ENCODE assay signal across 8 mouse cellular contexts in genomic region chr8:121731471-121732333, GRCm38 (mm10). TPM values are rescaled to one million over a fixed set of nuclear protein-coding genes. Genes with fewer than 3 reads are reported as not detected.
DNase-seq lines count a peak whose midpoint lies in the region; TF ChIP-seq lines count a peak whose summit lies in the region.

No protein-coding gene starts in this region.

- H3K27ac ChIP-seq in ES-E14 (ENCODE audit: insufficient read depth, low read depth, low read length, poor library complexity, severe bottlenecking), result no peak overlapping the region

- no peak overlapping the region for H3K9ac ChIP-seq in ES-E14 (ENCODE audit: insufficient read depth, low read depth, low read length, poor library complexity, severe bottlenecking)

- in situ Hi-C loops in ES-E14 (cut with MboI; ENCODE audit: low sequenced_read_pairs in 2 of 2, unreplicated experiment in 2 of 2), result no loop called here

- intact Hi-C loops in left cerebral cortex, postnatal 25 days (cut with DNase I), result loop anchor here (2.0 to 5.0 kb wide), 4 partner anchors 41 to 175 kb away; partner anchors contain the start of genes Slc7a5 and Zcchc14
- intact Hi-C loops in gastrocnemius, postnatal 14 days (cut with DNase I; ENCODE audit: low total_unique reads), result no loop called here

- H3K36me3 ChIP-seq in ES-E14 (ENCODE audit: control insufficient read depth, insufficient read depth, low read length, poor library complexity, severe bottlenecking), result no peaks in the 10 kb centered on the region

- H3K4me1 ChIP-seq in ES-E14 (ENCODE audit: control insufficient read depth in 2 of 2, insufficient read depth in 2 of 2, low read length in 2 of 2, poor library complexity in 1 of 2), result peaks cover 0 to 8% of the 10 kb centered on the region in 2 experiments; a peak in 1 of 4 replicates

- no peaks in the 10 kb centered on the region for H3K9me3 ChIP-seq in ES-E14 (ENCODE audit: control insufficient read depth, insufficient read depth, low read depth, low read length)

- H3K4me3 ChIP-seq in ES-E14 (ENCODE audit: insufficient read depth in 1 of 2, low read depth in 1 of 2, low read length in 2 of 2, poor library complexity in 1 of 2, severe bottlenecking in 1 of 2), result peak overlapping the region; percentile 59 to 83

- DNase-seq in ES-E14 (ENCODE audit: low read depth, low spot score), result no peak
- peak; percentile 85 to 87 for DNase-seq in cerebellum, postnatal 25 days
- DNase-seq in frontal cortex, postnatal 36 days (ENCODE audit: low spot score in 2 of 2), result peak; percentile 73 to 74
- peak; percentile 64 to 90 for DNase-seq in left cerebral cortex, postnatal 25 days (ENCODE audit: low spot score in 2 of 2)
- peak; percentile 77 to 85 for DNase-seq in right cerebral cortex, postnatal 10 days (ENCODE audit: low spot score in 2 of 2)
- DNase-seq in gastrocnemius, postnatal 14 days, result no peak
- no peak for DNase-seq in lung, adult 18-20 months
- DNase-seq in spleen, postnatal 36 days (ENCODE audit: low spot score in 2 of 2), result no peak

TF ChIP-seq in ES-E14, 5 proteins besides CTCF, POLR2A, EP300 and RAD21:
- no peak for TF ChIP-seq ZNF384 (IDR thresholded peaks at IDR 0.05; ENCODE audit: low read depth, low read length)
- TF ChIP-seq MAFK (IDR thresholded peaks at IDR 0.05; ENCODE audit: insufficient read depth, low read depth, low read length), result no peak
- TF ChIP-seq ZC3H11A (IDR thresholded peaks at IDR 0.05; ENCODE audit: borderline replicate concordance, low read depth, low read length), result no peak
- TF ChIP-seq HCFC1 (IDR thresholded peaks at IDR 0.05; ENCODE audit: borderline replicate concordance, insufficient read depth, low read length), result no peak
- no peak for TF ChIP-seq CHD2 (IDR thresholded peaks at IDR 0.05; ENCODE audit: low read depth, low read length)

RNA-seq across cellular contexts. Expression of gene Jph3, which starts 2.3 kb away (rescaled TPM):
- 0.76 and 1.7 TPM in 2 replicates for total RNA-seq in ES-E14 (2012; rRNA removed)
- 100 to 1,000 TPM; 254 to 260 TPM for total RNA-seq in left cerebral cortex, postnatal 25 days (2021)
- under 1 TPM in 1 of 2 experiments, not detected in 1; 0.09 TPM for total RNA-seq in gastrocnemius, postnatal 14 days (2021)

Comparison
In these comparisons a context has a peak if more than half of its experiments do, and no peak if none do; other contexts are left out.
1. DNase-seq: peak in cerebellum, postnatal 25 days (2 of 2), frontal cortex, postnatal 36 days (2 of 2), left cerebral cortex, postnatal 25 days (2 of 2) and right cerebral cortex, postnatal 10 days (2 of 2); none in ES-E14 (single experiment), gastrocnemius, postnatal 14 days (single experiment), lung, adult 18-20 months (0 of 2) and spleen, postnatal 36 days (0 of 2).
2. RNA of gene Jph3, which starts 2.3 kb away (total RNA-seq): 254 to 260 TPM in left cerebral cortex, postnatal 25 days; 0.76 to 1.7 TPM in ES-E14 and 0.09 TPM in gastrocnemius, postnatal 14 days; every median in the first group is over 10 times any median in the second.